Mouse (Mus musculus): ENCODE data around the gene Gpr156. TPM values are rescaled to one million over a fixed set of nuclear protein-coding genes. Genes with fewer than 3 reads are reported as not detected.
"Not testable (repeated sequence)": the region's sequence is repeated elsewhere in the genome, so short reads cannot be mapped to it uniquely, and the experiment has no call there.

Gene Gpr156
- total RNA-seq, 1 experiment from 2014 or later, result 0.26 TPM

- DNase-seq, result no peak
Measured at GRCm38 (mm10) chr16:38001766-38002165, 85.5 kb downstream of the Gpr156 start.

GRCm38 (mm10) chr16:38002485-38002884 is 86.2 kb downstream of the Gpr156 start:
- DNase-seq, result no peak

GRCm38 (mm10) chr16:38004486-38005020 is 88.3 kb downstream of the Gpr156 start:
- no peak for DNase-seq

- no peak for DNase-seq
Measured at GRCm38 (mm10) chr16:38005471-38005870, 89.2 kb downstream of the Gpr156 start.

GRCm38 (mm10) chr16:38008371-38008770 is 92.1 kb downstream of the Gpr156 start:
- DNase-seq, result no peak

GRCm38 (mm10) chr16:38009041-38009825 is 92.9 kb downstream of the Gpr156 start:
- DNase-seq, result no peak

- DNase-seq, result no peak
Measured at GRCm38 (mm10) chr16:38011486-38011885, 95.2 kb downstream of the Gpr156 start.

- peak; percentile 68 for DNase-seq
Measured at GRCm38 (mm10) chr16:38012382-38012781, 96.1 kb downstream of the Gpr156 start.

GRCm38 (mm10) chr16:38012891-38013290 is 96.6 kb downstream of the Gpr156 start:
- no peak for DNase-seq

GRCm38 (mm10) chr16:38014951-38015350 is 98.7 kb downstream of the Gpr156 start:
- DNase-seq, result peak; percentile 41

- DNase-seq, result no peak
Measured at GRCm38 (mm10) chr16:38016928-38017524, 100.7 kb downstream of the Gpr156 start.

GRCm38 (mm10) chr16:38017958-38018376 is 101.7 kb downstream of the Gpr156 start:
- peak; percentile 22 for DNase-seq

GRCm38 (mm10) chr16:38032644-38033043 is 116.3 kb downstream of the Gpr156 start:
- no peak for DNase-seq

- DNase-seq, result no peak
Measured at GRCm38 (mm10) chr16:38033071-38033470, 116.8 kb downstream of the Gpr156 start.

- DNase-seq, result not testable (repeated sequence)
Measured at GRCm38 (mm10) chr16:38038101-38038500, 121.8 kb downstream of the Gpr156 start.

- DNase-seq, result no peak
Measured at GRCm38 (mm10) chr16:38042160-38042559, 125.9 kb downstream of the Gpr156 start.

- DNase-seq, result no peak
Measured at GRCm38 (mm10) chr16:38044551-38044950, 128.3 kb downstream of the Gpr156 start.

- DNase-seq, result no peak
Measured at GRCm38 (mm10) chr16:38047781-38048558, 131.7 kb downstream of the Gpr156 start.
